In the genomic region with DNA sequence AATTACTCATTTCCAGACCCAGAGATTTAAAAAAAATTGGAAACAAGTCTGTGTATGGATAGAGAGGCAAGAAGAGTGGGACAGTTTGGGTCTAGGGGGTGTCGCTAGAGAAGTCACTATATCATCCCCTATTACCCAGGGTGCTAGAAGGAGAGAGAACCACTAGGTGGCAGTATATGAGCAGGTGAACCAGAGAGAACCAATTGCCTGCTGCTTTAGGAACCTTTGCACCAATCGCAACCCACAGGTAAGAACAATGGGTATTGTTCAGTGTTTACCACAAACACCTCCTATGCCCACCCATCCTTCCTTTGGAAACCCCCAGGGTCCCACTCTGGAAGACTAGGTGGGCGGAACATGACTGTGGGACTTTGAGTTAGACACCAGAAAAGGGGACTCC, we compare ENCODE assay signal across 9 mouse cellular contexts. TPM values are rescaled to one million over a fixed set of nuclear protein-coding genes. Genes with fewer than 3 reads are reported as not detected.
DNase-seq lines count a peak whose midpoint lies in the region; ATAC-seq and TF ChIP-seq lines count a peak whose summit lies in the region.
"Had no signal": no experiment of that assay in that cellular context is flagged by ENCODE, and none has a peak within 500 bp of the region (broad histone marks: within the 10 kb centered on the region; RNA-seq: fewer than 3 reads in every experiment).

No protein-coding gene starts in this region.

- intact Hi-C loops in left cerebral cortex, postnatal 36 days (cut with DNase I) = loop anchor here (2.0 kb wide), 1 partner anchor 101 kb away; no protein-coding TSS in a partner anchor

- no peaks in the 10 kb centered on the region for H3K9me3 ChIP-seq in ES-E14 (ENCODE audit: control insufficient read depth, insufficient read depth, low read depth, low read length)
- peaks cover 4% of the 10 kb centered on the region; the same call in 1 of the 2 replicates for H3K9me3 ChIP-seq in heart, embryonic 12.5 days (replicated peaks)
- H3K9me3 ChIP-seq in liver, postnatal 0 days (ENCODE audit: low read length) = no peaks in the 10 kb centered on the region
- H3K9me3 ChIP-seq in stomach, postnatal 0 days (ENCODE audit: control insufficient read depth, low read length) = no peaks in the 10 kb centered on the region
- H3K9me3 ChIP-seq: heart, embryonic 13.5 days had no signal

- peak; percentile 63; the same call in 1 of the 2 replicates for ATAC-seq in heart, embryonic 12.5 days (ENCODE audit: insufficient number of reproducible peaks, low FRiP score)
- peak; percentile 45 for ATAC-seq in liver, postnatal 0 days
- peak; percentile 48; the same call in 1 of the 2 replicates for ATAC-seq in stomach, postnatal 0 days (ENCODE audit: low FRiP score, low TSS enrichment)

- peaks cover 0 to 7% of the 10 kb centered on the region in 2 experiments; a peak in 1 of 4 replicates for H3K4me1 ChIP-seq in ES-E14 (ENCODE audit: control insufficient read depth in 2 of 2, insufficient read depth in 2 of 2, low read length in 2 of 2, poor library complexity in 1 of 2)
- H3K4me1 ChIP-seq in brown adipose tissue, adult 24 weeks (ENCODE audit: control insufficient read depth, insufficient read depth, insufficient read length, low read length) = peaks cover 26% of the 10 kb centered on the region
- H3K4me1 ChIP-seq in heart, embryonic 12.5 days (replicated peaks) = 0 out of 2 replicates have a peak, but pooled peaks cover 6% of the 10 kb centered on the region
- 0 out of 2 replicates have a peak, but pooled peaks cover 6% of the 10 kb centered on the region for H3K4me1 ChIP-seq in liver, postnatal 0 days (ENCODE audit: insufficient read depth)
- H3K4me1 ChIP-seq in stomach, postnatal 0 days (replicated peaks; ENCODE audit: control insufficient read depth, insufficient read depth) = no peaks in the 10 kb centered on the region

- in situ Hi-C loops in ES-E14 (cut with MboI; ENCODE audit: low sequenced_read_pairs in 2 of 2, unreplicated experiment in 2 of 2) = no loop called here

- H3K4me3 ChIP-seq in ES-E14 (ENCODE audit: insufficient read depth in 1 of 2, low read depth in 1 of 2, low read length in 2 of 2, poor library complexity in 1 of 2, severe bottlenecking in 1 of 2) = peak overlapping the region in 1 of 2 experiments; percentile 46; a peak in 1 of 4 replicates
- no peak overlapping the region for H3K4me3 ChIP-seq in brown adipose tissue, adult 24 weeks (ENCODE audit: insufficient read depth, low read depth, low read length)
- no peak overlapping the region for H3K4me3 ChIP-seq in heart, embryonic 12.5 days
- H3K4me3 ChIP-seq in liver, postnatal 0 days (ENCODE audit: low read depth, low read length) = no peak overlapping the region
- H3K4me3 ChIP-seq in stomach, postnatal 0 days (ENCODE audit: low read depth, low read length) = no peak overlapping the region
- H3K4me3 ChIP-seq: heart, embryonic 13.5 days; myocyte had no signal

- peak; percentile 38 to 45 for DNase-seq in left cerebral cortex, adult 18-20 months (ENCODE audit: low spot score in 2 of 2)
- DNase-seq in left cerebral cortex, postnatal 36 days (ENCODE audit: low spot score in 2 of 2) = no peak
- DNase-seq in ES-E14 (ENCODE audit: low read depth, low spot score) = peak; percentile 79
- peak; percentile 37 for DNase-seq in liver, postnatal 0 days
- DNase-seq in stomach, postnatal 0 days (ENCODE audit: low spot score) = peak; percentile 45

- no peak overlapping the region for H3K27ac ChIP-seq in ES-E14 (ENCODE audit: insufficient read depth, low read depth, low read length, poor library complexity, severe bottlenecking)
- peak overlapping the region; percentile 62 for H3K27ac ChIP-seq in brown adipose tissue, adult 24 weeks (replicated peaks; ENCODE audit: low read depth, low read length)
- H3K27ac ChIP-seq in heart, embryonic 12.5 days (ENCODE audit: poor library complexity, severe bottlenecking) = no peak overlapping the region
- no peak overlapping the region for H3K27ac ChIP-seq in liver, postnatal 0 days (ENCODE audit: low read depth)
- no peak overlapping the region for H3K27ac ChIP-seq in stomach, postnatal 0 days (replicated peaks)
- H3K27ac ChIP-seq: heart, embryonic 13.5 days had no signal

- H3K4me2 ChIP-seq in heart, embryonic 12.5 days = no peak overlapping the region
- no peak overlapping the region for H3K4me2 ChIP-seq in liver, postnatal 0 days (ENCODE audit: low read depth, low read length)
- no peak overlapping the region for H3K4me2 ChIP-seq in stomach, postnatal 0 days (replicated peaks; ENCODE audit: low read depth)
- H3K4me2 ChIP-seq: heart, embryonic 13.5 days had no signal

- TF ChIP-seq CTCF in liver, postnatal 0 days (IDR thresholded peaks at IDR 0.05; ENCODE audit: low read depth) = peak; percentile 94
- peak; percentile 91 for TF ChIP-seq CTCF in stomach, postnatal 0 days (IDR thresholded peaks at IDR 0.05; ENCODE audit: low read depth)

- 31% methylated on average over 3 of the region's 3 CpGs for WGBS in heart, embryonic 12.5 days
- WGBS in liver, postnatal 0 days (ENCODE audit: insufficient replicate concordance) = 39% methylated on average over 3 of the region's 3 CpGs
- 49% methylated on average over 3 of the region's 3 CpGs for WGBS in stomach, postnatal 0 days

- no peaks in the 10 kb centered on the region for H3K27me3 ChIP-seq in heart, embryonic 12.5 days (replicated peaks)
- no peaks in the 10 kb centered on the region for H3K27me3 ChIP-seq in liver, postnatal 0 days (ENCODE audit: insufficient read depth, low read length)
- no peaks in the 10 kb centered on the region for H3K27me3 ChIP-seq in stomach, postnatal 0 days (ENCODE audit: control insufficient read depth, insufficient read depth, low read length)

- no peak for TF ChIP-seq EP300 in liver, postnatal 0 days (IDR thresholded peaks at IDR 0.05; ENCODE audit: low read depth)
- TF ChIP-seq EP300 in stomach, postnatal 0 days (optimal IDR thresholded peaks at IDR 0.05) = no peak

- H3K9ac ChIP-seq in ES-E14 (ENCODE audit: insufficient read depth, low read depth, low read length, poor library complexity, severe bottlenecking) = 0 out of 2 replicates have a peak overlapping the region, but pooled peaks have one; percentile 28
- H3K9ac ChIP-seq in heart, embryonic 12.5 days = no peak overlapping the region
- no peak overlapping the region for H3K9ac ChIP-seq in liver, postnatal 0 days (replicated peaks)
- no peak overlapping the region for H3K9ac ChIP-seq in stomach, postnatal 0 days (ENCODE audit: low read length)
- H3K9ac ChIP-seq: heart, embryonic 13.5 days had no signal

- no peaks in the 10 kb centered on the region for H3K36me3 ChIP-seq in ES-E14 (ENCODE audit: control insufficient read depth, insufficient read depth, low read length, poor library complexity, severe bottlenecking)
- H3K36me3 ChIP-seq in heart, embryonic 12.5 days = no peaks in the 10 kb centered on the region
- H3K36me3 ChIP-seq in liver, postnatal 0 days (replicated peaks; ENCODE audit: insufficient read depth, low read length) = no peaks in the 10 kb centered on the region
- no peaks in the 10 kb centered on the region for H3K36me3 ChIP-seq in stomach, postnatal 0 days (ENCODE audit: control insufficient read depth, insufficient read depth, low read length)
- H3K36me3 ChIP-seq: heart, embryonic 13.5 days had no signal

TF ChIP-seq in ES-E14, 5 proteins besides CTCF, POLR2A, EP300 and RAD21:
- no peak for TF ChIP-seq HCFC1 (IDR thresholded peaks at IDR 0.05; ENCODE audit: borderline replicate concordance, insufficient read depth, low read length)
- TF ChIP-seq ZC3H11A (IDR thresholded peaks at IDR 0.05; ENCODE audit: borderline replicate concordance, low read depth, low read length) = peak; percentile 52; the same call in 1 of the 2 replicates

RNA-seq across cellular contexts. Expression of gene Snx11, which starts 17.3 kb away (rescaled TPM):
- total RNA-seq in left cerebral cortex, adult 18-20 months (2021) = 10 to 100 TPM; 48.8 to 48.9 TPM
- 10 to 100 TPM; 40.4 to 49.0 TPM for total RNA-seq in left cerebral cortex, postnatal 36 days (2021)
- 55.6 and 57.6 TPM in 2 replicates for total RNA-seq in ES-E14 (2012; rRNA removed)
- polyA plus RNA-seq in brown adipose tissue, adult 24 weeks (2012; ENCODE audit: insufficient read depth, insufficient read length, missing spikeins) = 4.0 and 7.6 TPM in 2 replicates
- 14.3 and 14.7 TPM in 2 replicates for polyA plus RNA-seq in heart, embryonic 12.5 days (2016; fragmentation: Nextera tagmentation; extraction: Ambion mirVana)
- polyA plus RNA-seq in liver, postnatal 0 days (2015; fragmentation: Nextera tagmentation; extraction: Ambion mirVana) = 7.0 and 7.5 TPM in 2 replicates
- polyA plus RNA-seq in stomach, postnatal 0 days (2015; fragmentation: Nextera tagmentation; extraction: Ambion mirVana) = 17.6 and 17.8 TPM in 2 replicates

RNA-seq across cellular contexts. Expression of gene Cbx1, which starts 28.9 kb away (rescaled TPM):
- 10 to 100 TPM; 40.8 to 43.3 TPM for total RNA-seq in left cerebral cortex, adult 18-20 months (2021)
- total RNA-seq in left cerebral cortex, postnatal 36 days (2021) = 10 to 100 TPM; 40.8 to 46.9 TPM
- total RNA-seq in ES-E14 (2012; rRNA removed) = 112 and 153 TPM in 2 replicates
- polyA plus RNA-seq in brown adipose tissue, adult 24 weeks (2012; ENCODE audit: insufficient read depth, insufficient read length, missing spikeins) = 24.3 and 31.2 TPM in 2 replicates
- polyA plus RNA-seq in heart, embryonic 12.5 days (2016; fragmentation: Nextera tagmentation; extraction: Ambion mirVana) = 57.9 and 61.0 TPM in 2 replicates
- polyA plus RNA-seq in liver, postnatal 0 days (2015; fragmentation: Nextera tagmentation; extraction: Ambion mirVana) = 20.7 and 24.9 TPM in 2 replicates
- polyA plus RNA-seq in stomach, postnatal 0 days (2015; fragmentation: Nextera tagmentation; extraction: Ambion mirVana) = 30.5 and 38.7 TPM in 2 replicates

Comparison
In these comparisons a context has a peak if more than half of its experiments do, and no peak if none do; other contexts are left out.
1. DNase-seq: peak in left cerebral cortex, adult 18-20 months (2 of 2), ES-E14 (single experiment), liver, postnatal 0 days (single experiment) and stomach, postnatal 0 days (single experiment); none in left cerebral cortex, postnatal 36 days (0 of 2).
2. Peak in every context shown above with its lines, with median percentiles within 50 percentile points of each other: ATAC-seq.